Mouse (Mus musculus) liver, adult 2 months (tissue): Measurements from ENCODE around the gene Rxfp4. TPM values are rescaled to one million over a fixed set of nuclear protein-coding genes. Genes with fewer than 3 reads are reported as not detected.

Experiments
- DNase-seq: peaks from one replicate; pipeline ENCODE4 v3.0.0-alpha.2; 2011; ENCODE audit warnings: low read depth, low spot score; ENCODE audit errors: extremely low read depth
- H3K27ac ChIP-seq: fragments of 200-500 bp; replicated peaks from 2 replicates; pipeline ENCODE4 v1.5.1; 2012; ENCODE audit warnings: low read depth, mild to moderate bottlenecking, control low read depth, inconsistent platforms, low read length; ENCODE audit not compliant: insufficient read depth
- H3K27me3 ChIP-seq: fragments of 200-500 bp; 2 replicates; pipeline ENCODE4 v1.6.1; 2012; ENCODE audit warnings: mild to moderate bottlenecking, moderate library complexity, low read length, inconsistent platforms; ENCODE audit not compliant: control insufficient read depth, insufficient read depth
- H3K36me3 ChIP-seq: fragments of 200-500 bp; 2 replicates; pipeline ENCODE4 v1.6.1; 2012; ENCODE audit warnings: low read length, inconsistent platforms; ENCODE audit not compliant: control insufficient read depth, insufficient read depth
- H3K4me1 ChIP-seq: fragments of 200-500 bp; 2 replicates; pipeline ENCODE4 v1.6.1; 2011; ENCODE audit warnings: low read length; ENCODE audit not compliant: control insufficient read depth, insufficient read depth
- H3K4me3 ChIP-seq: fragments of 200-500 bp; 2 replicates; pipeline ENCODE4 v1.5.1; 2011; ENCODE audit warnings: low read depth, mild to moderate bottlenecking, control low read depth, low read length, moderate library complexity; ENCODE audit not compliant: insufficient read depth
- H3K79me2 ChIP-seq: fragments of 200-500 bp; 2 replicates; pipeline ENCODE4 v1.6.1; 2012; ENCODE audit warnings: inconsistent platforms, mild to moderate bottlenecking, low read length, moderate library complexity; ENCODE audit not compliant: control insufficient read depth, insufficient read depth
- H3K9ac ChIP-seq: fragments of 200-500 bp; 2 replicates; pipeline ENCODE4 v1.6.1; 2012; ENCODE audit warnings: low read depth, mild to moderate bottlenecking, control low read depth, inconsistent platforms, low read length
- CTCF ChIP-seq: fragments of 200-500 bp; IDR thresholded peaks from 2 replicates; pipeline ENCODE4 v1.5.1; 2011; ENCODE audit warnings: low read depth, low read length, control low read depth
- POLR2A ChIP-seq: fragments of 200-500 bp; IDR thresholded peaks from 2 replicates; pipeline ENCODE4 v1.6.1; 2011; ENCODE audit warnings: low read length, control low read depth; ENCODE audit not compliant: insufficient read depth; ENCODE audit errors: extremely low read depth
- WGBS: fragments of 180-500 bp; shearing (Covaris S2); methylation state at CpG from one replicate; pipeline ENCODE4 v1.1.7; 2018; 5-methylcytosine and 5-hydroxymethylcytosine counted together
- polyA plus RNA-seq: library from polyadenylated mRNA; depleted of rRNA; stranded (reverse); fragments of >200 nt; gene quantifications from 2 replicates; pipeline ENCODE4 v1.2.3, GENCODE M21; 2012
- total RNA-seq: library from RNA; depleted of rRNA; stranded (reverse); fragments of >200 nt; gene quantifications from 2 replicates; pipeline ENCODE4 v1.2.3, GENCODE M21; 2014

Gene Rxfp4
- total and polyA plus RNA-seq, 2 experiments, result not detected

DNA sequence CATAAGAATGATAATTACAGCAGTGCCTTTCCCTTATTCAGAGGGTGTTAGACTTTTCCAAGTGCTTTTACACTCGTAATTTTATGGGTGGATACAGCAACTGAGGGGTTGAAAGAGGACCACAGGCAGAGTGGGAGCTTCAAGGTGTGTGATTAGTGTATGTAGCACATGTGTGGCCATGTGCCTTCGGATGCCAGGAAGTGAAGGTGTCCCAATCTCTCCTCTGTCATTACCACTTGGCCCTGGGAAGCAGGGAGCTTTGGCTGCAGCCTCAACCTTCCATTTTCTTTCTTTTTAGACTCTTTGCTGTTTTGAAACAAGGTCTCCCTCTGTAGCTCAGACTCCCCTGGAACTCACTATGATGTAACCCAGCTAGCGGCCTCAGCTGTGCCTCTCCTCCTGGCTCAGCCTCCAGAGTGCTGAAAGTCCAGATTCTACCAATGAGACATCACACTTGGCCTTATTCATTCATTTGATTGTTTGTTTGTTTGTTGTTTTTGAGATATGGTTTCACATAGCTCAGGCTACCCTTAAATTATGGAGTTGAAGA lies 35.9 kb downstream of the Rxfp4 start:
- H3K27ac ChIP-seq, result no peak overlapping the region
- no peak for TF ChIP-seq POLR2A
- TF ChIP-seq CTCF, result no peak
- no peak for DNase-seq
- no peak overlapping the region for H3K9ac ChIP-seq
- H3K79me2 ChIP-seq, result no peaks in the 10 kb centered on the region
- no peak overlapping the region for H3K4me3 ChIP-seq
- 67% methylated on average over 3 of the region's 3 CpGs for WGBS
- H3K36me3 ChIP-seq, result no peaks in the 10 kb centered on the region
- peaks cover 6% of the 10 kb centered on the region; the same call in 1 of the 2 replicates for H3K4me1 ChIP-seq
- H3K27me3 ChIP-seq, result 0 out of 2 replicates have a peak, but pooled peaks cover 7% of the 10 kb centered on the region

GRCm38 (mm10) chr3:88615902-88616391 lies 37.0 kb downstream of the Rxfp4 start:
- no peaks in the 10 kb centered on the region for H3K36me3 ChIP-seq
- no peak for DNase-seq
- H3K4me3 ChIP-seq, result no peak overlapping the region; the same call in 1 of the 2 replicates
- WGBS, result 62% methylated on average over 9 of the region's 9 CpGs
- H3K27me3 ChIP-seq, result 0 out of 2 replicates have a peak, but pooled peaks cover 3% of the 10 kb centered on the region
- peaks cover 5% of the 10 kb centered on the region; the same call in 1 of the 2 replicates for H3K4me1 ChIP-seq
- no peak overlapping the region for H3K27ac ChIP-seq
- no peaks in the 10 kb centered on the region for H3K79me2 ChIP-seq
- TF ChIP-seq CTCF, result no peak
- H3K9ac ChIP-seq, result no peak overlapping the region

GRCm38 (mm10) chr3:88615117-88615516 lies 37.8 kb downstream of the Rxfp4 start:
- TF ChIP-seq CTCF, result no peak
- TF ChIP-seq POLR2A, result no peak
- Histone ChIP-seq H3K9ac (no peak overlapping the region), H3K27ac (no peak overlapping the region), H3K79me2 (no peaks in the 10 kb centered on the region), H3K4me3 (no peak overlapping the region), H3K4me1 (no peaks in the 10 kb centered on the region), H3K36me3 (no peaks in the 10 kb centered on the region), H3K27me3 (no peaks in the 10 kb centered on the region)
- no peak for DNase-seq
- WGBS, result 86% methylated on average over 5 of the region's 5 CpGs

GRCm38 (mm10) chr3:88614418-88614817 lies 38.5 kb downstream of the Rxfp4 start:
- Histone ChIP-seq H3K27ac (no peak overlapping the region), H3K4me1 (no peaks in the 10 kb centered on the region), H3K27me3 (no peaks in the 10 kb centered on the region), H3K4me3 (no peak overlapping the region), H3K36me3 (no peaks in the 10 kb centered on the region), H3K79me2 (no peaks in the 10 kb centered on the region), H3K9ac (no peak overlapping the region)
- DNase-seq, result no peak
- no peak for TF ChIP-seq CTCF
- TF ChIP-seq POLR2A, result no peak
- 85% methylated on average over 8 of the region's 8 CpGs for WGBS

DNA sequence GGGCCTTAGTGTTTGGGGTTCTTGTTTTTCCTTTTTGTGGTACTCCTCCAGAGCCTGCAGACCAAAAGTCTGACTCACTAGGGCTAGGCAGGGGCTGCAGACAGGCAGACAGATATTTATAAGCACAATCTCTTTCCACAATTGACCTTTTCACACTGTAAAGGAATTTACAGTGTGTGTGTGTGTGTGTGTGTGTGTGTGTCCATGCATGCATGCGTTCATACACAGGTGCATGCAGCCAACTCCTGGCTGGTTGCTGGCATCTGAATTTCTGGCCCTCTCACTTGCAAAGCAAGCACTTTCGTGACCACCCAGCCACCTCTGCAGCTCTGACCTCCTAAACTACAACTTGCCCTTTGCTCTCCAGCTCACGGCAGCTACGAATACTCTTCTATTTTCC lies 43.9 kb downstream of the Rxfp4 start:
- no peak for DNase-seq
- no peak overlapping the region for H3K9ac ChIP-seq
- H3K27ac ChIP-seq, result no peak overlapping the region
- no peaks in the 10 kb centered on the region for H3K79me2 ChIP-seq
- H3K27me3 ChIP-seq, result no peaks in the 10 kb centered on the region
- WGBS, result 60% methylated on average over 4 of the region's 4 CpGs
- H3K4me1 ChIP-seq, result no peaks in the 10 kb centered on the region
- no peak for TF ChIP-seq CTCF
- TF ChIP-seq POLR2A, result no peak
- H3K36me3 ChIP-seq, result no peaks in the 10 kb centered on the region
- H3K4me3 ChIP-seq, result no peak overlapping the region

DNA sequence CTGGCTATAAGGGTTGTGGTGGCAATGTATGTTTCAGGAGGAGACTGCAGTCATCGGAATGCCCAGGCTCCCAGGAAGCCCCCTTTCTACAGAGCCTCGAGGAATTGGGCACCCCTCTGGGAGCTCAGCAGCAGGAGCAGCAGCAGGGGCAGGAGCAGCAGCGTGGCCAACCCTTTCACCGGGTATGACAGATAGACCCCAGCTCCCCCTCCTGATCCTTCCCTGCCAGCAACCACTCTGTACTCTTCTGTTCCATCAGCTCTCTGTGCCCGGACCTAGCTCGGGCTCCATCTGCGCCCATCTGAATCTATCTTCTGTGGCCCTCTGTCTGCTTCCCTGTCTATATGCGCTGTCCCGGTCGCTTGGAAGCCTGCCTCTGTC lies 45.2 kb downstream of the Rxfp4 start:
- no peaks in the 10 kb centered on the region for H3K4me1 ChIP-seq
- no peaks in the 10 kb centered on the region for H3K36me3 ChIP-seq
- H3K4me3 ChIP-seq, result no peak overlapping the region
- DNase-seq, result no peak
- WGBS, result 32% methylated on average over 10 of the region's 10 CpGs
- no peaks in the 10 kb centered on the region for H3K79me2 ChIP-seq
- no peak overlapping the region for H3K27ac ChIP-seq
- peak overlapping the region; percentile 32; the same call in 1 of the 2 replicates for H3K9ac ChIP-seq
- H3K27me3 ChIP-seq, result no peaks in the 10 kb centered on the region
- no peak for TF ChIP-seq POLR2A
- no peak for TF ChIP-seq CTCF
